Mouse (Mus musculus): ENCODE results near the gene Slc27a5.

- no peak for TF ChIP-seq CTCF (conservative IDR thresholded peaks at IDR 0.05; ENCODE audit: low read length)
- no peak for TF ChIP-seq POU5F1 (IDR thresholded peaks at IDR 0.05; ENCODE audit: borderline replicate concordance, low read length)
Observed at GRCm38 (mm10) chr7:12986906-12987305, 11.1 kb downstream of the Slc27a5 start.

All from E14TG2a.4 (cell line).